Mouse (Mus musculus): ENCODE results near the gene Slc35e3. TPM values are rescaled to one million over a fixed set of nuclear protein-coding genes. Genes with fewer than 3 reads are reported as not detected.

The Slc35e3 gene
- polyA plus RNA-seq, 1 experiment from 2014 or later = 34.4 TPM

Other genes with a start within 250 kb of the Slc35e3 start
- gene Cpm, start 116.9 kb downstream of the Slc35e3 start, polyA plus RNA-seq (2015; fragmentation: Nextera tagmentation; extraction: Ambion mirVana) = 5.9 and 7.1 TPM in 2 replicates
- 49.8 and 58.2 TPM in 2 replicates for gene Mdm2, start 35.6 kb downstream of the Slc35e3 start, polyA plus RNA-seq (2015; fragmentation: Nextera tagmentation; extraction: Ambion mirVana)
- 33.7 and 34.7 TPM in 2 replicates for gene Nup107, start 46.3 kb upstream of the Slc35e3 start, polyA plus RNA-seq (2015; fragmentation: Nextera tagmentation; extraction: Ambion mirVana)
- 166 and 168 TPM in 2 replicates for gene Rap1b, start 99.7 kb upstream of the Slc35e3 start, polyA plus RNA-seq (2015; fragmentation: Nextera tagmentation; extraction: Ambion mirVana)

All from midbrain, embryonic 15.5 days (tissue).